In genomic region chr14:8161777-8162176, GRCm38 (mm10) we compare ENCODE assay signal across 9 mouse cellular contexts. TPM values are rescaled to one million over a fixed set of nuclear protein-coding genes. Genes with fewer than 3 reads are reported as not detected.
DNase-seq lines count a peak whose midpoint lies in the region; ATAC-seq and TF ChIP-seq lines count a peak whose summit lies in the region.
"Had no signal": no experiment of that assay in that cellular context is flagged by ENCODE, and none has a peak within 500 bp of the region (broad histone marks: within the 10 kb centered on the region; RNA-seq: fewer than 3 reads in every experiment).

No protein-coding gene starts in this region.

- H3K27me3 ChIP-seq in cerebellum, adult 2 months (ENCODE audit: control insufficient read depth, insufficient read depth, low read length) = no peaks in the 10 kb centered on the region
- no peaks in the 10 kb centered on the region for H3K27me3 ChIP-seq in forebrain, embryonic 11.5 days (ENCODE audit: control insufficient read depth, insufficient read depth, low read length)

- 0 out of 2 replicates have a peak, but pooled peaks have one; percentile 21 for ATAC-seq in monocyte, adult 5-6 weeks (replicated peaks; ENCODE audit: insufficient number of reproducible peaks, low FRiP score, low TSS enrichment, poor library complexity, severe bottlenecking)
- ATAC-seq in forebrain, embryonic 11.5 days (replicated peaks; ENCODE audit: low FRiP score) = no peak
- no peak for ATAC-seq in activated CD4-positive, CD25-positive, alpha-beta regulatory T cell, adult 4 months

- H3K27ac ChIP-seq in cerebellum, adult 2 months (ENCODE audit: insufficient read depth, low read length) = no peak overlapping the region
- H3K27ac ChIP-seq in forebrain, embryonic 11.5 days (ENCODE audit: low read depth, low read length) = no peak overlapping the region

- peak; percentile 27; the same call in 1 of the 2 replicates for TF ChIP-seq CTCF in cerebellum, adult 2 months (IDR thresholded peaks at IDR 0.05; ENCODE audit: borderline replicate concordance, insufficient read depth, low read depth, low read length)
- TF ChIP-seq CTCF in brain, embryonic 14.5 days (IDR thresholded peaks at IDR 0.05; ENCODE audit: borderline replicate concordance, extremely low read depth, insufficient read depth, insufficient read length) = peak; percentile 7; the same call in 1 of the 2 replicates

- H3K36me3 ChIP-seq in forebrain, embryonic 11.5 days (ENCODE audit: control insufficient read depth, insufficient read depth, low read length) = peaks cover 10% of the 10 kb centered on the region; the same call in 1 of the 2 replicates

- no peaks in the 10 kb centered on the region for H3K9me3 ChIP-seq in forebrain, embryonic 11.5 days (ENCODE audit: control insufficient read depth, low read length)

- no peak overlapping the region for H3K9ac ChIP-seq in forebrain, embryonic 11.5 days (ENCODE audit: low read length)

- no peak for TF ChIP-seq POLR2A in cerebellum, adult 2 months (IDR thresholded peaks at IDR 0.05; ENCODE audit: borderline replicate concordance, insufficient read depth, low read length)
- no peak for TF ChIP-seq POLR2A in brain, embryonic 14.5 days (IDR thresholded peaks at IDR 0.05; ENCODE audit: borderline replicate concordance, extremely low read depth, insufficient read depth, insufficient read length, poor library complexity, severe bottlenecking)

- no peak for DNase-seq in cerebellum, adult 2 months
- no peak for DNase-seq in cerebellum, adult 11-12 months
- peak; percentile 18 for DNase-seq in left cerebral cortex, postnatal 4 days
- no peak for DNase-seq in left cerebral cortex, postnatal 14 days (ENCODE audit: low spot score in 2 of 2)
- DNase-seq in brain, embryonic 14.5 days (ENCODE audit: low read depth) = no peak
- no peak for DNase-seq in forebrain, embryonic 11.5 days (ENCODE audit: low spot score)
- DNase-seq: cerebellum, adult 9-10 months had no signal

- intact Hi-C loops in left cerebral cortex, postnatal 4 days (cut with DNase I) = loop anchor here (5.0 kb wide), 1 partner anchor 69 kb away; no protein-coding TSS in a partner anchor
- intact Hi-C loops in left cerebral cortex, postnatal 14 days (cut with DNase I) = no loop called here

- 85% methylated on average over 2 of the region's 2 CpGs for WGBS in cerebellum, adult 2 months
- WGBS in forebrain, embryonic 11.5 days = 83% methylated on average over 2 of the region's 2 CpGs

- H3K4me1 ChIP-seq in cerebellum, adult 2 months (ENCODE audit: control insufficient read depth, insufficient read depth, low read length) = no peaks in the 10 kb centered on the region; the same call in 1 of the 2 replicates
- no peaks in the 10 kb centered on the region for H3K4me1 ChIP-seq in forebrain, embryonic 11.5 days (replicated peaks; ENCODE audit: control insufficient read depth, insufficient read depth, low read length)

- no peak overlapping the region for H3K4me3 ChIP-seq in cerebellum, adult 2 months (replicated peaks; ENCODE audit: insufficient read depth, low read depth, low read length)
- no peak overlapping the region for H3K4me3 ChIP-seq in forebrain, embryonic 11.5 days (ENCODE audit: low read depth, low read length)

- H3K4me2 ChIP-seq in forebrain, embryonic 11.5 days (ENCODE audit: low read depth, low read length, severe bottlenecking) = no peak overlapping the region

RNA-seq across cellular contexts. Expression of gene Pdhb, which starts 11.0 kb away (rescaled TPM):
- polyA plus RNA-seq in cerebellum, adult 2 months (2012; rRNA removed) = 275 and 279 TPM in 2 replicates
- total RNA-seq in left cerebral cortex, postnatal 4 days (2021) = 100 to 1,000 TPM; 132 to 136 TPM
- 100 to 1,000 TPM; 201 to 206 TPM for total RNA-seq in left cerebral cortex, postnatal 14 days (2021)
- 158 and 181 TPM in 2 replicates for polyA plus RNA-seq in brain, embryonic 14.5 days (2012; rRNA removed)
- total RNA-seq in monocyte, adult 5-6 weeks (2017) = 102 to 144 TPM (median 122 TPM) in 3 replicates
- polyA plus RNA-seq in forebrain, embryonic 11.5 days (2014; fragmentation: Nextera tagmentation; extraction: Ambion mirVana) = 202 and 213 TPM in 2 replicates
- polyA plus RNA-seq in activated CD4-positive, CD25-positive, alpha-beta regulatory T cell, adult 4 months (2017; shearing (Covaris generic)) = 100 to 1,000 TPM; 117 to 121 TPM

RNA-seq across cellular contexts. Expression of gene Kctd6, which starts 52.2 kb away (rescaled TPM):
- polyA plus RNA-seq in cerebellum, adult 2 months (2012; rRNA removed) = 35.0 and 35.8 TPM in 2 replicates
- total RNA-seq in left cerebral cortex, postnatal 4 days (2021) = 10 to 100 TPM; 23.5 to 24.5 TPM
- total RNA-seq in left cerebral cortex, postnatal 14 days (2021) = 10 to 100 TPM; 37.5 to 37.8 TPM
- 15.0 and 16.9 TPM in 2 replicates for polyA plus RNA-seq in brain, embryonic 14.5 days (2012; rRNA removed)
- total RNA-seq in monocyte, adult 5-6 weeks (2017) = 4.7 to 13.6 TPM (median 13.4 TPM) in 3 replicates
- 13.7 and 14.3 TPM in 2 replicates for polyA plus RNA-seq in forebrain, embryonic 11.5 days (2014; fragmentation: Nextera tagmentation; extraction: Ambion mirVana)
- 1 to 10 TPM; 3.2 to 4.5 TPM for polyA plus RNA-seq in activated CD4-positive, CD25-positive, alpha-beta regulatory T cell, adult 4 months (2017; shearing (Covaris generic))
